Mouse (Mus musculus): Measurements from ENCODE around the gene Ldlrap1.

Gene Ldlrap1

GRCm38 (mm10) chr4:134751682-134752380 lies 16.0 kb downstream of the Ldlrap1 start:
- DNase-seq (ENCODE audit: low read depth in 2 of 2, low spot score in 2 of 2) = no peak

GRCm38 (mm10) chr4:134750825-134751224 lies 17.0 kb downstream of the Ldlrap1 start:
- no peak for DNase-seq (ENCODE audit: low read depth in 2 of 2, low spot score in 2 of 2)

- DNase-seq (ENCODE audit: low read depth in 2 of 2, low spot score in 2 of 2) = peak; percentile 91 to 96
Observed at GRCm38 (mm10) chr4:134750263-134750662, 17.6 kb downstream of the Ldlrap1 start.

GRCm38 (mm10) chr4:134749301-134750030 lies 18.4 kb downstream of the Ldlrap1 start:
- DNase-seq (ENCODE audit: low read depth in 2 of 2, low spot score in 2 of 2) = peak in 1 of 2 experiments; percentile 36

GRCm38 (mm10) chr4:134745900-134746661 lies 21.7 kb downstream of the Ldlrap1 start:
- no peak for DNase-seq (ENCODE audit: low read depth in 2 of 2, low spot score in 2 of 2)

DNA sequence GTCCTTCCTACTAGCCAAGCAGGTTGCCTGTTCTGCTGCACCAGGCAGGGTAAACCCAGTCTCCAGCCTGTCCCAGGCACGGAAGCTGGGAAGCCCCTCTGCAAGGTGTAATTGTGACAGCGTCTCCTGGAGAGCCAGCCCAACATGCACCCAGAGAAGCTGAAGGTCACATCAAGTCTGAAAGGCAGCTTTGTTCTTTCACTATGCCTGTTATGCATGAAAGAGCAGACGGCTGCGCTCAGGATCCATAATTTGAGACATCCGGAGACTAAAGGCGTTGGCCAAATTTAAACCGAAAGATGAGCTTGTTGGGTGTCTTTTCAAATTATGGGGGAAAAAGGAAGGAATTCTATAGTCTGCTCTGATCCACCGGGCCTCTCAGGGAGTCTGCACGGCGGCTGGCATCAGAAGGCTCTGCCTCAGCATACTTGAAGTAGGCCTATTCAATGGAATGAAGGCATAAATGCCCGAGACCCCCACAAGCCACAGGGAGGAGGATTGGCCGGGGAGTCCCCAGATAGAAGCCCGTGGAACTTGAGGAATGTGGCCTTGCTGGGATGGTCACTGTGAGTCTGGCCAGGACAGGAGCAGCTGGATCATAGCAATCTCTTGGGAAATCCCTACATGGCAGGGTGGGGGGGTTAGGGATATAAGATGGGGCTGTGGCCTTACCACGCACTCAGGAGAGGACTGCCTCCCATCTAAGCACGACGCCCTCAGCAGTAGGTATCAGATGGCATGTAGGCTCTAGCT lies 23.8 kb downstream of the Ldlrap1 start:
- no peak for DNase-seq (ENCODE audit: low read depth in 2 of 2, low spot score in 2 of 2)

- DNase-seq (ENCODE audit: low read depth in 2 of 2, low spot score in 2 of 2) = no peak
Observed at GRCm38 (mm10) chr4:134741949-134742348, 25.9 kb downstream of the Ldlrap1 start.

DNA sequence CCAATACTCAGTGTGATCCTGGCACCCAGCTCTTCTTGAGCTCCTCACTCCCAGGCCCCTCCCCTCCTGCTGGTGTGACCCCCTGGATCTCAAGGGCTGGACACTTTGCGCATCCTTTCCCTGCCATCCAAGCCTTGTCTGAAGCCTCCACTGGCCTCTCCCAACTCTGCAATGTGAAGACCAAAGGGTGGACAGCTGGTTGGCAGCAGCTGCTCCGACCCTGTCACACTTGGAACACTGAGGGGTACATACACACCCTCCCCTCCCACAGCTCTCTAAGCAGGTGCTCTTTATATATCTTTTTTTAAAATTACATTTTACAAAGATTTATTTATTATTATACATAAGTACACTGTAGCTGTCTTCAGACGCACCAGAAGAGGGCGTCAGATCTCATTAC lies 27.6 kb downstream of the Ldlrap1 start:
- no peak for DNase-seq (ENCODE audit: low read depth in 2 of 2, low spot score in 2 of 2)

GRCm38 (mm10) chr4:134739530-134739929 lies 28.3 kb downstream of the Ldlrap1 start:
- DNase-seq (ENCODE audit: low read depth in 2 of 2, low spot score in 2 of 2) = no peak

- DNase-seq (ENCODE audit: low read depth in 2 of 2, low spot score in 2 of 2) = no peak
Observed at GRCm38 (mm10) chr4:134737365-134737910, 30.4 kb downstream of the Ldlrap1 start.

DNA sequence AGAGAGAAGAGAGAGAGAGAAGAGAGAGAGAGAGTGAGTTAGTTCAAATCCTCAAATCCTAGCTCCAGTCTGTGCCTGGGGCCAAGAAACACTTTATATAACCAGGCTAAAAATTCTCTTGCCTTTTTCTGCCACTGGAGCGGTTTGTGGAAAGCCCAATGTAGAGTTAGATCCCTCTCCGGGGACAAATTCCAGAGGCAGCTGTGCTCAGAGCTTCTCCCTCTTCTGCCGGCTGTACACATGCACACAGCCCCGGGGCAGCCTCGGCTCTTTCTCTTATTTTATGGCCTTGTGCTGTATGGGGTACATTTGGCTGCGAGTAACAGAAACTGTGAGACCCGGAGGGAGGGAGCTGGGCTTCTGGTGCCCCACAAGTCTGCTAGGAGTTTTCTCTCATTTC lies 31.7 kb downstream of the Ldlrap1 start:
- no peak for DNase-seq (ENCODE audit: low read depth in 2 of 2, low spot score in 2 of 2)

DNA sequence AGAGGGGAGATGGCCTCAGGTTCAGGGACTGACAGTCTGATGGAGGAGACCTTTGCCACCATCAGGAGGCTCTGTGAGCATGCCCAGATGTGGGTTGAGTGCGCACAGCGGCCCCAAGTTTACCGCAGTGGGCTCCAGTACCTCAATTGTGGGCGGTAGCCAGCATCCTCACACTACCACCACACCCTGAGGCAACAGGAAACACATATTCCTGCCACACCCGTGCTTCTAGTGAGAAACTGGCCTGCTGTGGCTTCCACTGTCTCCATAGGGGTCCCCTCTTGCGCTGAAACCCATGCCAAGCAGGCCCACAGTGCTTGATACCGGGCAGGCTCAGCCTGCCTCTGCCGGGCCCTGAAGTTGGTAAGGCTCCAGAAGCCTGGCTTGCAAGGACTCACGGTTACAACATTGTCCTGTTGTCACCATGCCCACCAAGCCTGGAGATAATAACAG lies 33.2 kb downstream of the Ldlrap1 start:
- DNase-seq (ENCODE audit: low read depth in 2 of 2, low spot score in 2 of 2) = peak; percentile 80 to 81

GRCm38 (mm10) chr4:134734038-134734628 lies 33.7 kb downstream of the Ldlrap1 start:
- peak; percentile 64 to 65 for DNase-seq (ENCODE audit: low read depth in 2 of 2, low spot score in 2 of 2)

GRCm38 (mm10) chr4:134733371-134733770 lies 34.5 kb downstream of the Ldlrap1 start:
- no peak for DNase-seq (ENCODE audit: low read depth in 2 of 2, low spot score in 2 of 2)

GRCm38 (mm10) chr4:134730106-134730505 lies 37.7 kb downstream of the Ldlrap1 start:
- DNase-seq (ENCODE audit: low read depth in 2 of 2, low spot score in 2 of 2) = no peak

- no peak for DNase-seq (ENCODE audit: low read depth in 2 of 2, low spot score in 2 of 2)
Observed at GRCm38 (mm10) chr4:134725735-134726345, 42.0 kb downstream of the Ldlrap1 start.

GRCm38 (mm10) chr4:134724974-134725373 lies 42.9 kb downstream of the Ldlrap1 start:
- no peak for DNase-seq (ENCODE audit: low read depth in 2 of 2, low spot score in 2 of 2)

DNA sequence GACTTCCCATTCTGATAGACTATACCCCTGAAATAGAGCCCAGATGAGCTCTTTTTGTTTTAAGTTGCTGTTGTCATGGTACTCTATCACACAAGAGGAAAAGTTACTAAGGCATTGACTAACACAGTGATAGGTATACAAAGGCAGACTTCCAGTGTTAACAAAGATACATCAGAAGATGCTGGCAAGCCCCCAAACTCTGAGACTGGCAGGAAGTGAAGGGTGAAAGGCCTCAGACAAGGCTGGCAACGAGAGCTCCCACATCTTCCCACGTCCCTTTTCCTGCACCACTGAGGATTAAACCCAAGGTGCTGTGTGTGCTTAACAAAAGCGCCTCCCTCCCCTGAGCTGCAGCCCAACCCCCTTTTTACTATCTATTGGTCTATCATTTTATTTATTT lies 44.6 kb downstream of the Ldlrap1 start:
- DNase-seq (ENCODE audit: low read depth in 2 of 2, low spot score in 2 of 2) = no peak

DNA sequence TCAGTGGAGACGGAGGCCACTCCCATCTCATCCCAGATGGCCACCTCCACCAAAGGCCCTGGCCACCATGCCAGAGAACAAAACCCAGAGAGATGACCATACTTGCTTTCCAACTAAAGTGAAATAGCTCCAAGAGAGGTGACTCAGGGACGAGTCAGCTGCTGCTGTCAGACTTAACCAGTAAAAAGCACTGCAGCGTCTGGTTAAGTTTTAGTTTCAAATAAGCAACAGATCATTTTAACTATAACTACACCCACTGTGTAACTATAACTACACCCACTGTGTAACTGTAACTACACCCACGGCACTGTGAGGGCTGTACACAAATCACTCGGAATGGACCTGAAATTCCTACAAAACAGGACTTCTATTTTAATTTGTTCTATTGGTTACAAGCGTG lies 46.7 kb downstream of the Ldlrap1 start:
- no peak for DNase-seq (ENCODE audit: low read depth in 2 of 2, low spot score in 2 of 2)

DNA sequence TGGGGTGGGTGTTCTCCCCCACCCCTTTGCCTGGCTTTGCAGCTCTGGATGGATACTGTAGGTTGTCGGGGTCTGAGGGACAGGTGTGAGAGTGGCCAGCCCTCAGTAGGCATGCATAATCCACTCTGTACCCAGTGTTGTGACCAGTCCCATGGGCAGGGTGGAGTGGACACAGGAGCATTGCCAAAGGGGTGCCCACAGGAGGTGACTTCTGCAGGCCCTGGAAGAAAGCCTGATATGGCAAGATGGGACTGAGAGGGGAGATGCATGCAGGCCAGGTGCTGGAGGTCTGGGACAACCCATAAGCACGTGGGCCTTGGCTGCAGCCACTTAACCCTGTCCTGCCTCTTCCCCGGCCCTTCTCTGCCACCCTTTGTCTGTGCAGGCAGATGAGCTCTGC lies 47.5 kb downstream of the Ldlrap1 start:
- DNase-seq (ENCODE audit: low read depth in 2 of 2, low spot score in 2 of 2) = no peak
